Mouse (Mus musculus): ENCODE data around the gene T2.

DNA sequence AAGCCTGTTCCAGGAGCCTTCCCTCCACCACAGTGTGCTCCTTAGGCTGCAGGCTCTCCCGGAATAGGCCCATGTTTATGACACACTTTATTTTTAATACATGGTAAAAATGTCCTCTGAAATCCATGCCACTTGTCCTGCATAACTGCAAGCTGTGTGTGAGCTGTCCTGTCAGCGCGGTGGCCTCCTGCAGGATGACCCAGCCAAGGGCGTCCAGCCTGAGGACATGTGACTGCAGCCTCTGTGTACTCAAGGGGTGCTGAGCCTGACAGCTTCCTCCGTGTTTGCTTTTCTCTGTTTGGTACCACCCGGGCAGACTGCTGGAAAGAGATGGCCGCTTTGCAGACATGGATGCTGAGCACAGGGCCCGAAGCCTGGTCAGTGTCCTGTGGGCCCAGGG is 61.1 kb downstream of the T2 start:
- TF ChIP-seq GATA1 (IDR thresholded peaks at IDR 0.05; ENCODE audit: borderline replicate concordance, low read length) = no peak
- TF ChIP-seq FLI1 (IDR thresholded peaks at IDR 0.05; ENCODE audit: low read length) = no peak

Measured in megakaryocyte, embryonic 14.5 days (primary cell).